Mouse (Mus musculus): ENCODE data around the gene Prickle2. TPM values are rescaled to one million over a fixed set of nuclear protein-coding genes. Genes with fewer than 3 reads are reported as not detected.

Gene Prickle2
- polyA plus RNA-seq, 1 experiment from 2014 or later, result 13.6 TPM

DNA sequence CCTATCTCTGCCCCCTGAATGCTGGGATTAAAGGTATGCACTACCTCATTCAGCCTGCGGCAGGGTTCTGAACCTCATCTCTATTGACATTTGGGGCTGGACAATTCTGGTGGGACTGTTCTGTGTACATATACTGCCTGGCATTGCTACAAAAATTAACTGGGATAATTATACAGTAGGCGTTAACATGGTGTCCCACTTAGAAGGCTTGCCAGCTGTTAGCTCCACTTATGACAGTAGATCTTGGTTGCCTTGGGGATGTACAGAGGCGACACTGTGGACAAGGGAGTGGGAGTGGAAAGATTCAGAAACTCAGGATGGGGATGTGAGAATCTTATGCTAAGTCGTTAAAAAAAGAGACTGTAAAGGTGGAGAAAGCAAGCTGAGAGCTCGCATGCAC, 311.3 kb downstream of the Prickle2 start:
- no peak overlapping the region for H3K4me2 ChIP-seq (ENCODE audit: low read length)
- 76% methylated on average over 5 of the region's 5 CpGs for WGBS
- H3K4me1 ChIP-seq (ENCODE audit: control insufficient read depth, insufficient read depth, low read depth, low read length), result peaks cover 6% of the 10 kb centered on the region
- no peaks in the 10 kb centered on the region for H3K27me3 ChIP-seq (replicated peaks; ENCODE audit: control insufficient read depth, insufficient read depth, low read length)
- H3K9me3 ChIP-seq (ENCODE audit: control insufficient read depth, low read length), result no peaks in the 10 kb centered on the region
- H3K9ac ChIP-seq (ENCODE audit: low read depth, low read length), result no peak overlapping the region
- H3K4me3 ChIP-seq (ENCODE audit: low read length), result no peak overlapping the region
- no peak overlapping the region for H3K27ac ChIP-seq (ENCODE audit: low read depth, low read length)
- ATAC-seq, result no peak
- no peaks in the 10 kb centered on the region for H3K36me3 ChIP-seq (ENCODE audit: control insufficient read depth, insufficient read depth, low read length)

- Histone ChIP-seq H3K9ac (ENCODE audit: low read depth, low read length) (no peak overlapping the region), H3K4me1 (ENCODE audit: control insufficient read depth, insufficient read depth, low read depth, low read length) (no peaks in the 10 kb centered on the region), H3K27ac (ENCODE audit: low read depth, low read length) (no peak overlapping the region), H3K4me2 (ENCODE audit: low read length) (no peak overlapping the region), H3K4me3 (ENCODE audit: low read length) (no peak overlapping the region), H3K36me3 (ENCODE audit: control insufficient read depth, insufficient read depth, low read length) (no peaks in the 10 kb centered on the region), H3K9me3 (ENCODE audit: control insufficient read depth, low read length) (no peaks in the 10 kb centered on the region), H3K27me3 (replicated peaks; ENCODE audit: control insufficient read depth, insufficient read depth, low read length) (no peaks in the 10 kb centered on the region)
- 79% methylated on average over 4 of the region's 4 CpGs for WGBS
- ATAC-seq, result peak; percentile 61
Measured at GRCm38 (mm10) chr6:92390321-92390720, 315.6 kb downstream of the Prickle2 start.

DNA sequence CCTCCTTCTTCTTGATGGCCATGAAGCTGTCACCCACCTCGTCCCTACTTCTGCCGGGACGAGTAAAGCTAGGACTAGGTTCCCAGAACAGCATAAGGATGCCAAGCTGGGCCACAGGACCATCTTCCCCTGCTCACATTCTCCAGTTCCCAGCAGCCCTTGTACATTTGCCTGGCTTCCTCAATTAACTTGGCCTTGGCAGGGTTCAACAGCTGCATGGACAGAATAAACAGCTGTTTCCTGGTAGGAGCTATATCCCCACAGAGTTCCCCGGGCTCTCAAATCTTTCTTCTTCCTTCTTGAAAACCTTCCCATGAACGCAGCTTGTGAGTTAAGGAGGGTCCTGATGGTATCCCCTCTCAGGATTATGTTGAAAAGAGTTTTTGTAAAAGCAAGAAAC, 317.3 kb downstream of the Prickle2 start:
- no peak overlapping the region for H3K9ac ChIP-seq (ENCODE audit: low read depth, low read length)
- WGBS, result 82% methylated on average over 5 of the region's 5 CpGs
- ATAC-seq, result no peak
- no peaks in the 10 kb centered on the region for H3K9me3 ChIP-seq (ENCODE audit: control insufficient read depth, low read length)
- H3K27ac ChIP-seq (ENCODE audit: low read depth, low read length), result no peak overlapping the region
- H3K36me3 ChIP-seq (ENCODE audit: control insufficient read depth, insufficient read depth, low read length), result no peaks in the 10 kb centered on the region
- no peak overlapping the region for H3K4me2 ChIP-seq (ENCODE audit: low read length)
- no peaks in the 10 kb centered on the region for H3K4me1 ChIP-seq (ENCODE audit: control insufficient read depth, insufficient read depth, low read depth, low read length)
- no peak overlapping the region for H3K4me3 ChIP-seq (ENCODE audit: low read length)
- H3K27me3 ChIP-seq (replicated peaks; ENCODE audit: control insufficient read depth, insufficient read depth, low read length), result no peaks in the 10 kb centered on the region

- Histone ChIP-seq H3K9me3 (ENCODE audit: control insufficient read depth, low read length) (no peaks in the 10 kb centered on the region), H3K4me3 (ENCODE audit: low read length) (no peak overlapping the region), H3K27ac (ENCODE audit: low read depth, low read length) (peak overlapping the region; percentile 16; the same call in 1 of the 2 replicates), H3K4me2 (ENCODE audit: low read length) (no peak overlapping the region), H3K9ac (ENCODE audit: low read depth, low read length) (no peak overlapping the region), H3K27me3 (replicated peaks; ENCODE audit: control insufficient read depth, insufficient read depth, low read length) (no peaks in the 10 kb centered on the region), H3K4me1 (ENCODE audit: control insufficient read depth, insufficient read depth, low read depth, low read length) (peaks cover 2% of the 10 kb centered on the region; the same call in 1 of the 2 replicates), H3K36me3 (ENCODE audit: control insufficient read depth, insufficient read depth, low read length) (no peaks in the 10 kb centered on the region)
- 0 out of 2 replicates have a peak, but pooled peaks have one; percentile 14 for ATAC-seq
- WGBS, result 45% methylated on average over 14 of the region's 14 CpGs
Measured at GRCm38 (mm10) chr6:92383196-92383782, 322.7 kb downstream of the Prickle2 start.

DNA sequence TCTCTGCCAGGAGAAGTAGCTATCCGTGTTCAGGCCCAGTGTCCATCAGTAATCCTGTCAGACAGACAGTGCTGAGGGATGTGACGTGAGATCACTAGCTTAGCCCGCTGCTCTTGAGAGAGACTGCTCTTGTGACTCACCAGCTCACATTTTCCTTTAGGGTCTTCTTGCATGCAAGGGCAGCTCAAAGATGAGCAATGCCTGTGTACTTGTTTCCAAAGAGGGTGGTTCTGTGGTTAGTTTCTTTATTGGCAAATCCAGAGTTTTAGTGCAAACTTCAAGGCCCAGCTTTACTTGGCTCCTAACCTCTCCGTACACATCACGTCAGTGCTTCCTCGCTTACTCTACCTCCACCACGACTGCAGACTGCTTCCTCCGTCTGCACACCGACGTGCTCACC, 324.9 kb downstream of the Prickle2 start:
- Histone ChIP-seq H3K4me1 (ENCODE audit: control insufficient read depth, insufficient read depth, low read depth, low read length) (peaks cover 2% of the 10 kb centered on the region; the same call in 1 of the 2 replicates), H3K4me2 (ENCODE audit: low read length) (no peak overlapping the region), H3K27me3 (replicated peaks; ENCODE audit: control insufficient read depth, insufficient read depth, low read length) (no peaks in the 10 kb centered on the region), H3K4me3 (ENCODE audit: low read length) (no peak overlapping the region), H3K9ac (ENCODE audit: low read depth, low read length) (no peak overlapping the region), H3K36me3 (ENCODE audit: control insufficient read depth, insufficient read depth, low read length) (peaks cover 5% of the 10 kb centered on the region; the same call in 1 of the 2 replicates), H3K9me3 (ENCODE audit: control insufficient read depth, low read length) (no peaks in the 10 kb centered on the region), H3K27ac (ENCODE audit: low read depth, low read length) (no peak overlapping the region)
- ATAC-seq, result no peak
- 81% methylated on average over 10 of the region's 10 CpGs for WGBS

DNA sequence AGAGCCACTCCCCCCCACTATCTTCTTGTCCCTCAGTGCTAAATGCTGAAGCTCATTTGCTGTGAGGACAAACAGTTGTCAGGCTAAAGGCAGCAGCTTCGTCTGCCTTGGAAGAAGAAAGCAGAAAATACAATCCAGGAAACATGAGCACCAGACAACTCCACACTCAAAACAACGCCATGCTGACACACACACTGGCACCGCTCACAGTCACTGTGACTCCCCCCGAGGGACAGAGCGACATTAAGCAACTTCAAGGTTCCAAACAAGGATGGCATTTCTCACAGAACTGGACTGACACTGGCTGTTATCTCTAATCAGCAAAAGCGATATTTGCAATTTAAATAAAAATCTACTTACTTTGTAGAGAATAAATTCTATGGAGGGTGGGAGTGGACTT, 331.1 kb downstream of the Prickle2 start:
- Histone ChIP-seq H3K4me3 (ENCODE audit: low read length) (no peak overlapping the region), H3K9ac (ENCODE audit: low read depth, low read length) (no peak overlapping the region), H3K36me3 (ENCODE audit: control insufficient read depth, insufficient read depth, low read length) (peaks cover 9% of the 10 kb centered on the region; the same call in 1 of the 2 replicates), H3K4me2 (ENCODE audit: low read length) (no peak overlapping the region), H3K27me3 (replicated peaks; ENCODE audit: control insufficient read depth, insufficient read depth, low read length) (no peaks in the 10 kb centered on the region), H3K4me1 (ENCODE audit: control insufficient read depth, insufficient read depth, low read depth, low read length) (no peaks in the 10 kb centered on the region), H3K27ac (ENCODE audit: low read depth, low read length) (no peak overlapping the region), H3K9me3 (ENCODE audit: control insufficient read depth, low read length) (no peaks in the 10 kb centered on the region)
- WGBS, result 86% methylated on average over 6 of the region's 6 CpGs
- ATAC-seq, result no peak

DNA sequence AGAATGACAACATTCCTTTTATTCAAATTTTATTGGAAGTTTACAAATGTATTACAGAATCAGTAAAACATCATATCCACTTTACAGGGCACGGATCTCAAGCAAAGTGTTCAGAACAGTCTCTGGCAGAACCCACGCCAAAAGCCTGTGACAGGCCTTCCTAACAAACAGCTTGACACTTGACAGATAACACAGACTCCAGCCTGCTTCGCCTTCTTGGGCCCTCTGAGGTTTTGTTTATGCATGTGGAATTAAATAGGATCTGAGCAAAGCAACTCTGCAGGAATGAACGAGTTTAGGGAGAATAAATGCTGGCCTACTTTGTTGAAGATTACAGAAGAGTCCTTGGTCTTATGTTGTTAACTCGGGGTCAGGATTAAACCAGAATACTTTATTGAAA, 335.1 kb downstream of the Prickle2 start:
- ATAC-seq, result no peak
- Histone ChIP-seq H3K27me3 (replicated peaks; ENCODE audit: control insufficient read depth, insufficient read depth, low read length) (no peaks in the 10 kb centered on the region), H3K4me3 (ENCODE audit: low read length) (no peak overlapping the region), H3K9me3 (ENCODE audit: control insufficient read depth, low read length) (peaks cover 4% of the 10 kb centered on the region), H3K9ac (ENCODE audit: low read depth, low read length) (no peak overlapping the region), H3K36me3 (ENCODE audit: control insufficient read depth, insufficient read depth, low read length) (peaks cover 2% of the 10 kb centered on the region; the same call in 1 of the 2 replicates), H3K27ac (ENCODE audit: low read depth, low read length) (no peak overlapping the region), H3K4me2 (ENCODE audit: low read length) (no peak overlapping the region), H3K4me1 (ENCODE audit: control insufficient read depth, insufficient read depth, low read depth, low read length) (no peaks in the 10 kb centered on the region)
- WGBS, result 68% methylated on average over 5 of the region's 5 CpGs

DNA sequence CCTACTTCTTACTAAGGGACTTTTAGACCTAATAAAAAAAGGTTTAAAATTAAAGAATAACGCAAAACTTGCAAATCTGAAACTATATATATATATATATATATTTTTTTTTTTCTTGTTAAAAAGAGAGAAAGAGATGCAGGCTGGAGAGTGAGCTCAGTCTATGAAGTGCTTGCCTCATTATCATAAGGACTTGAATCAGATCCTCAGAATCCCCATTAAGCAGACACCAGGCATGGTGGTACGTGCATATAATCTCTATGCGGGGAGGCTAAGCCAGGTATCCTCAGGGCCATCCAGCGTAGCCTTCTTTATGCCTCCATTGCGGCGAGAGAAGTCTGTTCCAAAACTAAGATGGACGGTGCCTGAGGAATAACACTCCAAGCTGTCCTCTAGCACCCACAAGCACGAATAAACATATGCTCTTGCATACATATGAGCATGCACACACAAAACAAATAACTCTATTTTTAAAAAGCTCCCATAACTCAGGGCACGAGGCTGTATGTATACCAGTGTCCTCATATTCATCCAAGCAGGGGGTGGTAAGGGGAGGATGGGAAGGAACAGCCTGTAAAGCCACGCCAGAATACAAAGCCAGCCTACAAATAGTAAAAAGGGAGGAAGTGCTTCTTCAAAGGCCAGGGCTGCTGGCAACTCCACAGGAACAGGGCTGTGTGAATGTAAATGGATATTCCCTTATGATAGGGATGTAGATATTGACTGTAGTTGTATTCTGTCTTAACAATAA, 358.5 kb downstream of the Prickle2 start:
- H3K4me2 ChIP-seq (ENCODE audit: low read length), result no peak overlapping the region
- H3K27ac ChIP-seq (ENCODE audit: low read depth, low read length), result no peak overlapping the region
- no peaks in the 10 kb centered on the region; the same call in 1 of the 2 replicates for H3K9me3 ChIP-seq (ENCODE audit: control insufficient read depth, low read length)
- H3K27me3 ChIP-seq (replicated peaks; ENCODE audit: control insufficient read depth, insufficient read depth, low read length), result no peaks in the 10 kb centered on the region
- no peak overlapping the region for H3K9ac ChIP-seq (ENCODE audit: low read depth, low read length)
- H3K4me3 ChIP-seq (ENCODE audit: low read length), result no peak overlapping the region
- ATAC-seq, result no peak
- peaks cover 5% of the 10 kb centered on the region for H3K4me1 ChIP-seq (ENCODE audit: control insufficient read depth, insufficient read depth, low read depth, low read length)
- 65% methylated on average over 10 of the region's 10 CpGs for WGBS
- no peaks in the 10 kb centered on the region for H3K36me3 ChIP-seq (ENCODE audit: control insufficient read depth, insufficient read depth, low read length)

GRCm38 (mm10) chr6:92346729-92347128, 359.2 kb downstream of the Prickle2 start:
- WGBS, result 39% methylated on average over 7 of the region's 7 CpGs
- no peaks in the 10 kb centered on the region for H3K27me3 ChIP-seq (replicated peaks; ENCODE audit: control insufficient read depth, insufficient read depth, low read length)
- H3K9me3 ChIP-seq (ENCODE audit: control insufficient read depth, low read length), result no peaks in the 10 kb centered on the region; the same call in 1 of the 2 replicates
- H3K4me1 ChIP-seq (ENCODE audit: control insufficient read depth, insufficient read depth, low read depth, low read length), result peaks cover 5% of the 10 kb centered on the region
- ATAC-seq, result no peak
- H3K27ac ChIP-seq (ENCODE audit: low read depth, low read length), result no peak overlapping the region
- H3K36me3 ChIP-seq (ENCODE audit: control insufficient read depth, insufficient read depth, low read length), result no peaks in the 10 kb centered on the region
- H3K4me3 ChIP-seq (ENCODE audit: low read length), result no peak overlapping the region
- no peak overlapping the region for H3K9ac ChIP-seq (ENCODE audit: low read depth, low read length)
- no peak overlapping the region for H3K4me2 ChIP-seq (ENCODE audit: low read length)
